Mouse (Mus musculus): Measurements from ENCODE around the gene Tex101.
A peak's percentile ranks its signal among the peaks of the same experiment; 100 is the strongest.

GRCm38 (mm10) chr7:24621193-24621592, 55.3 kb downstream of the Tex101 start:
- TF ChIP-seq CTCF (IDR thresholded peaks at IDR 0.05; ENCODE audit: low read depth, low read length) = peak; percentile 21; the same call in 1 of the 2 replicates
- TF ChIP-seq TAL1 (conservative IDR thresholded peaks at IDR 0.05; ENCODE audit: low read depth, low read length) = no peak
- no peak for TF ChIP-seq GATA1 (IDR thresholded peaks at IDR 0.05; ENCODE audit: borderline replicate concordance, low read length)
